Mouse (Mus musculus): ENCODE data around the gene Mllt6.
"Not testable (repeated sequence)": the region's sequence is repeated elsewhere in the genome, so short reads cannot be mapped to it uniquely, and the experiment has no call there.

Gene Mllt6

DNA sequence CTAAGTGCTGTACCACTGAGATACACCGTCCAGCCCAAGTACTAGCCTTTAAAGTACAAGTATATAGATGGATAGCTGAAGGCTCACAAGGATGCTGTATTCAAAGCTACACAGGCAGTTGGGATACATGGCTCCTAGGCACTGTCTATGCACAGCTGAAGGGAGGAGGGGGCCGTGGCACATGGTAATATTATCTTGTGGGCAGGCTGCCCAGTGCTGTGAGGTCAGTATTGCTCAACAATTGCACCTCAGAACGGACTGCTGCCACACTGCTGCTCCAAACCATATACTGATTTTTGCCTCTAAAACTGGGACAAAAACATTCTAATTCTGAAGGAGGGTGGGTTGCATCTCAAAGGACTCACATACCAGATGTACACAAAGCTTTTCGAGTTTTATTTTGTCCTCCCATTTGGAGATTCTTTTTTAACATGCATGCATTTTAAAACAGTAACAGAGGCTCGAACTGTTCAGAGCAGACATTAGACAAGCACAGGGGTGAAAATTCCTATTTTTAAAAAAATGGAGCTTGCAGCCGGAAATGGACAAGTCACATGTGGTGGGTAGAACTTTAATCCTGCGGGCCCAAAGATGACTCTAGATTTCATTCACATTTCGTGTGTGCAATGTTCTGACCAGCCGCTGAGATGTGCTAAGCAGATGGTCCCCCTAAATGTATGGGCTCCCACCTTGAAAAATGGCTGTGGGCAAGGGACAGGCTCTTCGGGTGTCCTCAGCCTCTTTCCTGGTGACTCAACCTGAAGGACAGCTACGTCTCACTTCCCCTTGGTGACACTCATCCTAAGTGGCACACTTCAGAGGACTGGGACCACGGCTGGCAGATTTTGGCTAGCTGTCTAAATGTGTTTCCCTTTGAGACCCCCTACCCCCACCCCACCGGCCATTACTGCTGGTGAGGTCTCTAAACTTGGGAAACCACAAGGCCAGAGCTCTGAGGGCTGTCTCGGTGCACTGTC, 51.9 kb downstream of the Mllt6 start:
- no peak for DNase-seq (ENCODE audit: low read depth, low spot score)

DNA sequence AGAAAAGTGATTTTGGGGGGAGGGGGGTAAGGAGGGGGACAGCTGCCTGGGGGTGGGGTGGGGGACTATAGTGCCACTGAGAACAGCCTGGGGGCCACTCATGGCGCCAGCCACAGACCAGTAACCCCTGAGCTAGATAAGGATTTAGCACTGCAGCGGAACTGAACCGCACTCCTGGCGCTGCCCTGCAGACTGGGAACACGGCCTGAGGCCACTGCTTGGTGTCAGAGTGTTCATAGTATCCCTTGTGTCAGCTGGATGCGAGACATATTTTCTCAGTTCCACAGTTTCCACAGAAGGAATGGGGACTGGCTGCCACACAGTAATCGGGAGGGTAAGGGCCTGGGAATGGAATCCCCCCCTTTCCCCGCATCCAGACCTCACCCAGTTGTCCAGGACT, 52.8 kb downstream of the Mllt6 start:
- no peak for DNase-seq (ENCODE audit: low read depth, low spot score)

DNA sequence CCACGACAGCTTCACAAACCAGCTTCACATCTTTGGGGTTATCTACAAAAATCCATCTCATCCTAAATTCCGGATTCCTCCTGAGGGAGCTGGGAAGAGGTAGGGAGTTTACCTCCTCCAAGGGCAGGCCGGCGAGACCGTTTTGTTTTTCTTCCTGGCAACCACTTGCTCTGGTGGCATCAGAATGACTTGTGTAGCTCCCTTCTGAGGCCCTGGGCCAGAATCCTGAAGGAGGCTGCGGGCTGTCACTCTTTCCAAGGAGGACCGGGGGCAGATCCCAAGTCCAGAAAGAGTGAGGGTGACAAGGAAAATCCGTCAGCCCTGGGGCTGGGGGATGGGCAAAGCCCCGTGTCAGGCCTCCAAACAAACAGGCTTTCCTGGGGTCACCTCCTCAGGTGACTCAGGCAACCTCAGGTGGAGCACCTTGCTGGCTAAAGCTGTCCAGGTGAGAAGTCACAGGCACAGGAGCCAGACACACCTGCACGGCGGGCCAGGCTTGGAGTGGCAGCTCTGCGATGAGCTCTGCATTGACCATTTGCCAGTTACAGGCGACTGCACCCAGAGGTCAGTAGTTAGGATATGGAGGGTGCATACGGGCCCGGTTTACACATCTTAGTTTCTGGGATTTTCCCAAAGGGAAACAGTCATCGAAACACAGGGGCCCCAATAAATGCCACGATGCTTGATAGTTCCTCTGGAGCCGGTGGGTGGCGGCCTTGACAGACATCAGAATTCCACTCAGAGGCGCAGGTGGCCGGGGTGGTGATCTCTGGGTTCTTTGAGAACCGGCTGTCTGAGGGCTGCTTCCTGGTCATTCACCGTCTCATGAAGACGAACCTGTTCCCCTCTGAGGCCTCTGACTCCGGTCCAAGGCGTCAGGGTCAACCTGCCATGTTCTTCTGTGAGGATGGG, 54.4 kb downstream of the Mllt6 start:
- DNase-seq (ENCODE audit: low read depth, low spot score), result no peak

DNA sequence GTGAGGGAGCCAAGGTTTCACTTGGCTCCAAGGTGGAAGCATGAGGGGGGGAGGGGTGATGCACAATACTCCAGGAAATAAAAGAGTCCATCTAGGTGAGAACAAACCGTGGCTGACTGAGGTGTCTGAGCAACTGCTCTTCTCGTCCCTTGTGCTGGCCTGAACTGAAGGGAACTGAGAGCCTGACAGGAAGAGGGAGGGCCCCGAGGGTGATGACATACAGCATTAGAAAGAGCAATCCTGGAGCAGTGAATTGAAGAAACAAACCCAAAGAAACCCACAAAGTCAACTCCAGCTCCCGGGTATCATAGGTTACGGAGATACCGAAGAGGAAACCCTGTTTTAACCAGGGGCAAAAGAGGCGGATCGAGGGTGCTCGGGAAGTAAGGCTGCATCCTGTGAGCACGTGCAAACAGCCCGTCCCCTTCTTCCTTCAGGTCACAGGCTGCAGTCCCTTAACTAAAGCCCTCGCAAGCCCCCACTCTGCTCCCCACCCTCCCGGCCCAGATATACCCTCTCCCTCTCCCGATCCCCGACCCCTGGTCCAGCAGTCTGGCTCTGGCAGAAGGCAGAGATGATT, 55.2 kb downstream of the Mllt6 start:
- DNase-seq (ENCODE audit: low read depth, low spot score), result no peak

DNA sequence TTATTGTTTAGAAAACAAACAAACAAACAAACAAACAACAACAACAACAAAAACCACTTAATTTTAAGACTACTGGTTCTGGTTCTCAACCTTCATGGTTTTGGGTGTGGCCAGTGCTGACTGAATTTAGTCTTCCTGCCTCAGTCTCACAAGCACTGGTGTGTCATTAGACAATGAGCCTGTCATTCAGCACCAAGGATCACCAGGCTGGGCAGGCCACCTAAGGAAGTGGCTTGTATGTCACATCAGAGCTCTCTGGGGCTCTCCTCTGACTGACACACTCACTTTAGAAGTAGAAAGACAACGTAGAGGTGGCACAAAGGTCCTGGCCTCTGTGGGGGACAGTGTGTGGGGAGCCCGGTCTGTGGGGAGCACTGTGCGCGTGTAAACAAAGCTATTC, 55.8 kb downstream of the Mllt6 start:
- DNase-seq (ENCODE audit: low read depth, low spot score), result no peak

DNA sequence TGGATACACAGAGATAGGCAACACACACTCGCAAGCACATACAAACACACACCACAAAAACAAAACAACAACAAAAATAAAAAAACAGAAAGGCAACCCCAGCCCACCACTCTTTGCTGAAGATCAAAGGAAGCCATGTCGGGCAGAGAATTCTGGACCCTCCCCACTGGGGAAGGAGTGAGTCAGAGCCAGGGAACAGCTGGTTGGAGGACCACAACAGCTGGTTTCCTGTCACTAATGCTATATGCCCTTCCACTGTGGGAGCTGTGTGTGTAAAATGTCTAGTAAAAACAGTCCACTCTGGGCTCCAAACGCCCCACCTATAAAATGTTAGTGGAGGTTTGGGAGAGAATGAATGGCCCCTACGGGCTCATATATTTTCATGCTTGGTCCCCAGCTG, 58.1 kb downstream of the Mllt6 start:
- DNase-seq (ENCODE audit: low read depth, low spot score), result no peak

DNA sequence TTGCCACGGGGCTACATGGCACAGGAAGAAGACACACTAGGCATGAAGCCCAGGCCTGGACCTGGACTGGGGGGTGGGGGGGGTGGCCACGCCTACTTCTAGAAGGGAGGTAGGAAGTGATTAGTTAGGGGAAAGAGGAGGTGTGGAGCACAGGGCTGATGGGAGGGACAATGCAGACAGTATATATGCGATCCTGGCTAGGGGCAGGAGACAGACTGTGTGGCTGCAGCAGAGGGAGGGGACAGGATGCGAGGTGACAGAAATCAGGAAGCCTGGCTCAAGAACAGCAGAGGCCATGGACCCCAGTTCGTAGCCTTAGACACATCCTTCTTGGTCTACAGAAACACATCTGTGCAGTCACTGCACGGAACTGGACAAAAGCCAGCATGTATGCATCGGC, 60.5 kb downstream of the Mllt6 start:
- DNase-seq (ENCODE audit: low read depth, low spot score), result no peak

DNA sequence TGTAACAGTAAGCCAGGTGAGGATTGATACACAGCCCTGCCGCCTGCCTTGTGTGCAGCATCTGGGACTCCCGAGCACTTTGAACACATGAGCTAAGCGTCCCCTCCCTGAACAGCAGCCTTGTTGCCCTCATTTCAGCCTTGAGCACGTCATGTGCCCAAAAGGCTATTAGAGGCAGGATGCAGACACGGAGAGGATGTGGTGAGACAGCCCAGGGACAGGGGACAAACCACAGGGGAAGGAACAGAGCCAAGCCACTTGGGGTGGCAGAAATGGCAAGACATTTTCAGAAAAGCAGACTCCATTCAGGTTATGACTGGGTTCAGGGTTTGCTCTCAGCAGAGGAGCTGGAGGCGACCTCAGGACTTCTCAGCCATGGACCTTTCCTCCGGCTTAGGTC, 65.1 kb downstream of the Mllt6 start:
- DNase-seq (ENCODE audit: low read depth, low spot score), result no peak

DNA sequence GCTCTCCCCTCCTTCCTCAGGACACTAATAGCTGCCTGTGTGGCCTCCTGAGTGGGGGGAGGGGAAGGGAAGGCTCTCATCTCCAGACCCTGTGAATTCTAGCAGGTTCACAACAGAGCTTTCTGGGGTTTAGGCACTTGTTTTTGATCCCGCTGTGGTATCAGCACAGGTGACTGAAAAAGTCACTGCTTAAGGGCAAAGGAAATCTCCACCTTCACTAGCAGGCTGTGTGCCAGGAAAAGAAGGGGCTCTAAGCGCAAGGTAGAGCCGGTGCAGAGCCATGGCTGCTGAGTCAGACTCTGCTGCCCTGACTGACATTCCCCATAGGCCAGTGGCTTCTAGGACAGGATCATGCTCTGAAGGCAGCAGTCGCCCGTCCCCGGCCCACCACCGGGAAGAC, 65.5 kb downstream of the Mllt6 start:
- no peak for DNase-seq (ENCODE audit: low read depth, low spot score)

DNA sequence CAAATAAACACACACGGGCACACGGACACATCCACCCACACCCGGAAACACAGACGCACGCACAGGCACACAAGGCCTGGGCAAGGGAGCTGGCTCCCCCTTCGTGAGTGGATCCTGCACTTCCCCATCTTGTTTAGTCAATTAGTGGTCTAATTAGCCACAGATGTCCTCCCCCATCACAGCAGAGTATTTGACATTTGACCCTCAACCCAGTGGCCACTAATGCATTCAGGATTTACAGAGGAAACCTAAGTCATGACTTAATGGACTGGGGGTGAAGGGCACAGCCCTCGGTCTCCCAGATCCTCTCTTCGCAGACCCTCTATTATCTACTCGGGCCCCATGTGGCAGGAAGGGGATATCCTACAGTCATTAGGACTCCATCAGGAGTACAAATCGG, 70.5 kb downstream of the Mllt6 start:
- no peak for DNase-seq (ENCODE audit: low read depth, low spot score)

DNA sequence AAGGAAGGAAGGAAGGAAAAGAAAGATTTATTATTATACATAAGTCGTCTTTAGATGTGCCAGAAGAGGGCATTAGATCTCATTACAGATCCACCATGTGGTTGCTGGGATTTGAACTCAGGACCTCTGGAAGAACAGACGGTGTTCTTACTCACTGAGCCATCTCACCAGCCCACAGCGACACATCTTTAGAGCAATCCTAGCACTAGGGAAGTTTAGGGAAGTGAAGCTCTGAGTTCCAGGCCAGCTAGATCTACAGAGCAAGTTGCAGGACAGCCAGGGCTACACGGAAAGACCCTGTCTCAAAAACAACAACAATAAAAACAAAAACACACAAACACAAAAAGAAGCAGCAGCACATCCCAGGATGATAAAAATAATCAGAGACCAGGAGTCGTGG, 71.6 kb downstream of the Mllt6 start:
- DNase-seq (ENCODE audit: low read depth, low spot score), result not testable (repeated sequence)

Data from R1 (cell line).